Mouse (Mus musculus): ENCODE measurements around the gene Olfr1138. TPM values are rescaled to one million over a fixed set of nuclear protein-coding genes. Genes with fewer than 3 reads are reported as not detected.

The Olfr1138 gene
- not detected for polyA plus RNA-seq (2014; fragmentation: Illumina TruSeq; extraction: RNeasy Lipid Tissue Mini Kit (QIAGEN cat#74804))

DNA sequence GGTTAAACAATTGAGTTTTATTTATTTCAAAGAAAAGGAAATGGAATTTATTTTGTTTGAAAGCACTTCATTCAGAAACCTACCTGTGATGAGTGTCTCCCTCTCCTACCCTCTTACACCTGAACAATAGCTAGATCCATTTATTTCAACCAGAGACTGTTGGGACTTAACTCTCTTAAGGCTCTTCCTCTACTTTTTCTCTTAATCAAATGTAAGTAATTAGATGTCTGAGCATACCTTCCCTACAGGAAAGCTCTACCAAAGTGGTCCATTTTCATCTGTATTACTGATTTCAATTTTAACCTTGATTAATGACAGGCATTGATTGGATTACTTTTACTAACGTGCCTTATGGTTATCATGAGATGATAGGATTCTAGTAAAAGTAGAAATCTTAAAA lies at the start of gene Olfr1138:
TSS of gene Olfr1138 (minus strand) at position 101 of the 400 bp plus-strand sequence.

DNA sequence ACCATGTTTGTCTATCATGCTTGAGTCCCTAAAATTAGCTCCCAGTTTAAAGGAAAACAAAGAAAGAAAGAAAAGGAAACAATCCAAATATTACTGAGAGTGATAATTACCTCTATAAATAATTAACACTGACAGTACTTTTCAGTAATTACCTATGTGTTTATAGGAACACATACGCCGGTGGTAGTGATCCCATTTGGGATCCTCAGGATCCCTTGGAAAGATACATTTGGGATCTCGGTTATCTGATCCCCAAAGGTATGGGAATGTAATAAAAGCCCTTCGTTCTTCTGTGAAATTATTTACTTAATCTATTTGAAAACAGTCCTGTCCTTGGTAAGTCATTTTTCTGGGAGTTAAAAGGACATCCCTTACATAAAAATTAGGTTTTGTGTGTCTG lies 39.4 kb upstream of the Olfr1138 start, which contains the start of gene Olfr152:
TSS of gene Olfr152 (plus strand) at position 301 of the 400 bp plus-strand sequence.

DNA sequence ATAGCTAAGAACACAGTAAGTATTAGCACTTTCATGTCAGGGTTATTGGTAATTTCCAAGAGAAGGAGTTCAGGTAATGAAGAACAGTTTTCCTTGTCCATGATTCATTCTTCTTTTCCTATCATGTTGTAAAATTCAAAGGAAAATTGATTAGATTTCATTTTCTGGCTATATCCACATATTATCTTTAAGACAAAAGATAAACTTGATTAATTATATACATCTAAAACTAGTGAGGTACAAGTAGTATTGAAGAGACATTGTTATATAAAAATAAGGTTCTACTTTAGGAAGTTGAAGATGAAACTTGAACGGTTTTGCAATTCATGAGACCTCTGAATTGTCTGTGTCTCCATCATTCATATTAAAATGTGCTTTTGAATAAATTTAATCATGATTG lies 14.1 kb upstream of the Olfr1138 start, which contains the start of gene Olfr1141:
TSS of gene Olfr1141 (minus strand) at position 101 of the 400 bp plus-strand sequence.

DNA sequence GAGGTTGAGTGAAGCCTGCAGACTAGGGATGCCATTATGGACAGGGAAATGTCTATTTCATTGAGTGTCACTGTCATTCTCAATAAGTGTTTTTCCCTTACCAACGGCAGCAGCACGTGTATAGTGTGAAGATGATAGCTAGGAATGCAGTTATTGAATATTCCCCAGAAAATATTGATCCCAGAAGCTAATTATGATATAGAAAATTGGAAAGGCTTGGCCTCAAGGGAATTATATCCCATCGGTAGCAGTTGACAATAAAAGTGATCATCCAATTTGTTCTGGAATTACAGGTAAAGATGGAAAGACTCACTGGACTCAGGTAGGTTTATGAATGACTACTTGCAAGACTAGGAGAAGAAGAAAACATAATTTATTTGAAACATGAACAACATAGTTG lies 3.7 kb upstream of the Olfr1138 start, which contains the start of gene Olfr1140:
TSS of gene Olfr1140 (plus strand) at position 301 of the 400 bp plus-strand sequence.

DNA sequence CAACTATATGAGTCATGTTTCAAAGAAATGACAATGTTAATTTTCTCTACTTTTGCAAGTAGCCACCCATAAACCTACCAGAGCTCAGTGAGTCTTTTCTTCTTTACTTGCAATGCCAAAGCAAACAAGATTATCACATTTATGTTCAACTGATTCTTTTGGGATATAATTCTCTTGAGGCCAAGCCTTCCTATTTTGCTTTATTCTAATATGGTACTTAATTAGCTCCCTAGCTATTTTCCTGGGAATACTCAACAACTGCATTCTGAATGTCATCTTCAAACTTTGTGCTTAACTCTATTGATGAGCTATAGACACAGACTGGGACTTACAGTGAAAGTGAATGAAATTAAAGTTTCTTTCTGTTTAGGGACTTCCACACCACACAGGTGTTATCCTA lies 26.7 kb downstream of the Olfr1138 start, which contains the start of gene Olfr1137:
TSS of gene Olfr1137 (minus strand) at position 101 of the 400 bp plus-strand sequence.

DNA sequence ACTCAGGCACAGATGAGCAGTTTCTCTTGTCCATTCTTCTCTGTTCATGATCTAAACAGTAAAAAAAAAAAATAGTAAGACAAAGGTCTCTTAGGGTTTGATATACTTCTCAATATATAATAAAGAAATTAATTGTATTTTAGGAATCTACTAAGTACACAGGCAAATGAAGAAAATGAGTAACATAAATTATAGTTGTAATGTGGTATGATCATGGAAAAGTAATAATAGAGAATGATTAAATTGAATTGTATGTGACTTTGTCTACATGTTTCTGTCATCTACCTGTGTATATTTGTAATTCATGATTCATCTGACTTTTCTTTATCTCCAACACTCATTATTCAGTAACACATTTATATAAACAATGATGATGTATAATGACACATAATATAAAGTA lies 45.9 kb downstream of the Olfr1138 start, which contains the start of gene Olfr1136:
TSS of gene Olfr1136 (minus strand) at position 101 of the 400 bp plus-strand sequence.

Other genes starting within 250 kb of the Olfr1138 start
- gene Pramel7, start 242.9 kb downstream of the Olfr1138 start, polyA plus RNA-seq (2014; fragmentation: Illumina TruSeq; extraction: RNeasy Lipid Tissue Mini Kit (QIAGEN cat#74804)): not detected
- gene Pramel6, start 233.4 kb downstream of the Olfr1138 start, polyA plus RNA-seq (2014; fragmentation: Illumina TruSeq; extraction: RNeasy Lipid Tissue Mini Kit (QIAGEN cat#74804)): not detected
- gene Olfr153, start 208.2 kb downstream of the Olfr1138 start, polyA plus RNA-seq (2014; fragmentation: Illumina TruSeq; extraction: RNeasy Lipid Tissue Mini Kit (QIAGEN cat#74804)): not detected
- gene Olfr1128, start 194.4 kb downstream of the Olfr1138 start, polyA plus RNA-seq (2014; fragmentation: Illumina TruSeq; extraction: RNeasy Lipid Tissue Mini Kit (QIAGEN cat#74804)): not detected
- not detected for gene Olfr1129, start 166.1 kb downstream of the Olfr1138 start, polyA plus RNA-seq (2014; fragmentation: Illumina TruSeq; extraction: RNeasy Lipid Tissue Mini Kit (QIAGEN cat#74804))
- gene Olfr1130, start 133.8 kb downstream of the Olfr1138 start, polyA plus RNA-seq (2014; fragmentation: Illumina TruSeq; extraction: RNeasy Lipid Tissue Mini Kit (QIAGEN cat#74804)): not detected
- gene Olfr1131, start 112.9 kb downstream of the Olfr1138 start, polyA plus RNA-seq (2014; fragmentation: Illumina TruSeq; extraction: RNeasy Lipid Tissue Mini Kit (QIAGEN cat#74804)): not detected
- gene Olfr1132, start 102.4 kb downstream of the Olfr1138 start, polyA plus RNA-seq (2014; fragmentation: Illumina TruSeq; extraction: RNeasy Lipid Tissue Mini Kit (QIAGEN cat#74804)): not detected
- gene Olfr1133, start 92.6 kb downstream of the Olfr1138 start, polyA plus RNA-seq (2014; fragmentation: Illumina TruSeq; extraction: RNeasy Lipid Tissue Mini Kit (QIAGEN cat#74804)): not detected
- gene Olfr1134, start 81.5 kb downstream of the Olfr1138 start, polyA plus RNA-seq (2014; fragmentation: Illumina TruSeq; extraction: RNeasy Lipid Tissue Mini Kit (QIAGEN cat#74804)): not detected
- not detected for gene Olfr1135, start 66.3 kb downstream of the Olfr1138 start, polyA plus RNA-seq (2014; fragmentation: Illumina TruSeq; extraction: RNeasy Lipid Tissue Mini Kit (QIAGEN cat#74804))
- gene Olfr1136, start 46.0 kb downstream of the Olfr1138 start, polyA plus RNA-seq (2014; fragmentation: Illumina TruSeq; extraction: RNeasy Lipid Tissue Mini Kit (QIAGEN cat#74804)): not detected
- gene Olfr1137, start 26.8 kb downstream of the Olfr1138 start, polyA plus RNA-seq (2014; fragmentation: Illumina TruSeq; extraction: RNeasy Lipid Tissue Mini Kit (QIAGEN cat#74804)): not detected
- gene Olfr1140, start 3.8 kb upstream of the Olfr1138 start, polyA plus RNA-seq (2014; fragmentation: Illumina TruSeq; extraction: RNeasy Lipid Tissue Mini Kit (QIAGEN cat#74804)): not detected
- gene Olfr1141, start 14.0 kb upstream of the Olfr1138 start, polyA plus RNA-seq (2014; fragmentation: Illumina TruSeq; extraction: RNeasy Lipid Tissue Mini Kit (QIAGEN cat#74804)): not detected
- gene Olfr152, start 39.5 kb upstream of the Olfr1138 start, polyA plus RNA-seq (2014; fragmentation: Illumina TruSeq; extraction: RNeasy Lipid Tissue Mini Kit (QIAGEN cat#74804)): not detected
- not detected for gene Olfr1143, start 60.6 kb upstream of the Olfr1138 start, polyA plus RNA-seq (2014; fragmentation: Illumina TruSeq; extraction: RNeasy Lipid Tissue Mini Kit (QIAGEN cat#74804))
- not detected for gene Olfr1145, start 69.8 kb upstream of the Olfr1138 start, polyA plus RNA-seq (2014; fragmentation: Illumina TruSeq; extraction: RNeasy Lipid Tissue Mini Kit (QIAGEN cat#74804))
- gene Olfr1148, start 90.6 kb upstream of the Olfr1138 start, polyA plus RNA-seq (2014; fragmentation: Illumina TruSeq; extraction: RNeasy Lipid Tissue Mini Kit (QIAGEN cat#74804)): not detected
- not detected for gene Olfr1150-ps1, start 104.0 kb upstream of the Olfr1138 start, polyA plus RNA-seq (2014; fragmentation: Illumina TruSeq; extraction: RNeasy Lipid Tissue Mini Kit (QIAGEN cat#74804))
- gene Olfr1151, start 115.9 kb upstream of the Olfr1138 start, polyA plus RNA-seq (2014; fragmentation: Illumina TruSeq; extraction: RNeasy Lipid Tissue Mini Kit (QIAGEN cat#74804)): not detected
- not detected for gene Olfr1152, start 126.5 kb upstream of the Olfr1138 start, polyA plus RNA-seq (2014; fragmentation: Illumina TruSeq; extraction: RNeasy Lipid Tissue Mini Kit (QIAGEN cat#74804))
- gene Olfr1153, start 155.0 kb upstream of the Olfr1138 start, polyA plus RNA-seq (2014; fragmentation: Illumina TruSeq; extraction: RNeasy Lipid Tissue Mini Kit (QIAGEN cat#74804)): not detected
- not detected for gene Olfr1154, start 165.2 kb upstream of the Olfr1138 start, polyA plus RNA-seq (2014; fragmentation: Illumina TruSeq; extraction: RNeasy Lipid Tissue Mini Kit (QIAGEN cat#74804))
- not detected for gene Olfr1155, start 205.2 kb upstream of the Olfr1138 start, polyA plus RNA-seq (2014; fragmentation: Illumina TruSeq; extraction: RNeasy Lipid Tissue Mini Kit (QIAGEN cat#74804))
- gene Olfr1156, start 213.1 kb upstream of the Olfr1138 start, polyA plus RNA-seq (2014; fragmentation: Illumina TruSeq; extraction: RNeasy Lipid Tissue Mini Kit (QIAGEN cat#74804)): not detected
- not detected for gene Olfr1157, start 228.3 kb upstream of the Olfr1138 start, polyA plus RNA-seq (2014; fragmentation: Illumina TruSeq; extraction: RNeasy Lipid Tissue Mini Kit (QIAGEN cat#74804))
- gene Olfr74, start 234.7 kb upstream of the Olfr1138 start, polyA plus RNA-seq (2014; fragmentation: Illumina TruSeq; extraction: RNeasy Lipid Tissue Mini Kit (QIAGEN cat#74804)): not detected